Mouse (Mus musculus) heart, postnatal 0 days (tissue): ENCODE data around the gene Scimp.

Source experiments
- CTCF ChIP-seq: IDR thresholded peaks from 2 replicates; pipeline ENCODE4 v1.5.1; 2016; ENCODE audit warnings: antibody characterized with exemption, control low read depth, low read depth
- EP300 ChIP-seq: IDR thresholded peaks from 2 replicates; pipeline ENCODE4 v1.6.1; 2016; ENCODE audit warnings: antibody characterized with exemption, low read depth

GRCm38 (mm10) chr11:70815498-70816078 lies 3.2 kb upstream of the Scimp start:
- TF ChIP-seq CTCF (peak; percentile 76), EP300 (no peak)
